Mouse (Mus musculus) bone marrow macrophage, adult 2 months (primary cell): ENCODE results near the gene Fbxl19.

Experiments used
- CTCF ChIP-seq: IDR thresholded peaks from 2 replicates; pipeline ENCODE4 v1.5.1; 2012; ENCODE audit warnings: low read depth, mild to moderate bottlenecking, low read length, moderate library complexity
- POLR2A ChIP-seq: IDR thresholded peaks from 2 replicates; pipeline ENCODE4 v1.6.1; 2012; ENCODE audit warnings: mild to moderate bottlenecking, low read depth, low read length, borderline replicate concordance

DNA sequence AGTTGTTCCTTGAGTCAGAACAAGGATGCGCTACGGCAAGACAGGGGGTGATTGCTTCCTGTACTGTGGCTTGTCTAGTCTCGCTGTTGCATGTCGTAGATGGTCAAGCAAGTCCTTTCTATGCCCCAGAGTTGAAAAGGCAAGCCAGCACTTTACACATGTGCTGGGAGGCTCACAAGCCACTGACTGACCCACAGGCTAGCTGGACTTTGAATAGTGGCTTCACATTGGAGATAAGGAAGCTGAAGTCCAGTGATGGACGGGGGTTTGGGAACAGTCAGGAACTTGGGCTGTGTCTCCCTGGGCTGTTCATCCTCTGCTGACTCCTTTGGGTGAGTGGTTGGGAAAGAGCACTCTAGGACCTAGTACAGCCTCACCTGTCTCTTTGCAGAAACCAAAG, 7.3 kb downstream of the Fbxl19 start:
- no peak for TF ChIP-seq POLR2A
- TF ChIP-seq CTCF: no peak
